Mouse (Mus musculus) kidney, postnatal 14 days (tissue): ENCODE data around the gene Sprr2j-ps.

ENCODE experiments used
- DNase-seq: peaks from one replicate; pipeline ENCODE4 v3.0.0; 2022; ENCODE audit warnings: mixed read lengths

The Sprr2j-ps gene

DNA sequence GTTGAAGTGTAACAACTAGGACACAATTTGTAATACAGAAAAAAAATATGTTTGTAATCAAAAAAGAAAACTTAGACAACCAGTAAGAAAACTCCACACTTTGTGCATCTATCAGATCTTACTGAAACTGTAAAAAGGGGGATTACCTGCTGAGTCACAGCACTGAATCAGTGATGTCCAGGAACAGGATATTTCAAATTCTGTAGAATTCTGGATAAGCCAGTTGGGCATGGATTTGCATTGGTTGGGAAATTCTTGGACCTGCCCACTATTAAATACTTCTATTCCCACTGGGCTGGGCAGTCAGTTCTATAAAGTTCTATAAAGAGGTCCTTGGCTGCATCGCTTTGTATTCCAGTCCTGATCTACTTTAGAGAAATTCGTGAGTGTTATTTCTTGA lies at the start of gene Sprr2j-ps:
Gene Sprr2j-ps, plus strand, starts transcription at position 301 of the 400 bp plus-strand sequence.
- DNase-seq, result no peak

- DNase-seq, result no peak
Observed at GRCm38 (mm10) chr3:92373613-92374012, 44.3 kb upstream of the Sprr2j-ps start.

DNA sequence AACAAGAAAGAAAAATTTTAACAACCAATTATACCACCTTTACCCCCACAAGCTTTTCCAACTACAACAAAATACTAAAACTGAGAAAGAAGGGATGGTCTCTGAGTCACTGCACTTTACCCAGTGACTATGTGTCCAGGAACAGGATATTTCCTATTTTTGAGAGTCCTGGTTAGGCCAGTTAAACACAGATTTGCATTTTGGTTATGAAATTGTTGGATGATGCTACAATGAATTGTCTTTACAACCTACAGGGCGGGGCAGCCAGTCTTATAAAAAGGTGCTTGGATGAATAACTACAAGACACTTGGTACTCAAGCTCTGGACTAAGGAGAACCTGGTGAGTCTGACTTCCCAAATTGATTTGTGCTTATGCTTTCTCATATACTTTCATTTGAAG lies 32.5 kb upstream of the Sprr2j-ps start, which contains the start of gene Sprr2h:
Gene Sprr2h, plus strand, starts transcription at position 301 of the 400 bp plus-strand sequence.
- DNase-seq, result no peak

- DNase-seq, result no peak
Observed at GRCm38 (mm10) chr3:92394301-92394700, 23.6 kb upstream of the Sprr2j-ps start.

DNA sequence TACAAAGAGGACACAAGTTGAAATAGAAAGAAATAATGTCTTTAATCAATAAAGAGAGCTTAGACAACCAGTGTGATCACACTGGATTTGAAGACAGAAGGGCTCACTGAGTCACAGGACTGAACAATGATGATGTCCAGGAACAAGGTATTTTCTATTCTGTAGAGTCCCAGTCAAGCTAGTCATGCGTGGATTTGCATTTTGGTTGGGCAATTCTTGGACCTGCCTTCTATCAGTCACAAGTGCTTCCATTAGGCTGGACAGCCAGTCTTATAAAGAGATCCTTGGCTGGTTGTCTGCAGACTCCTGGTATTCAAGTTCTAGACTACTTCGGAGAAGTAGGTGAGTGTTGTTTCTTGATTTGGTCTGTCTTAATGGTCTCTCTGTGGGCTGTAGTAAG lies 10.2 kb upstream of the Sprr2j-ps start, which contains the start of gene Sprr2i:
Gene Sprr2i, plus strand, starts transcription at position 301 of the 400 bp plus-strand sequence.
- DNase-seq, result no peak

DNA sequence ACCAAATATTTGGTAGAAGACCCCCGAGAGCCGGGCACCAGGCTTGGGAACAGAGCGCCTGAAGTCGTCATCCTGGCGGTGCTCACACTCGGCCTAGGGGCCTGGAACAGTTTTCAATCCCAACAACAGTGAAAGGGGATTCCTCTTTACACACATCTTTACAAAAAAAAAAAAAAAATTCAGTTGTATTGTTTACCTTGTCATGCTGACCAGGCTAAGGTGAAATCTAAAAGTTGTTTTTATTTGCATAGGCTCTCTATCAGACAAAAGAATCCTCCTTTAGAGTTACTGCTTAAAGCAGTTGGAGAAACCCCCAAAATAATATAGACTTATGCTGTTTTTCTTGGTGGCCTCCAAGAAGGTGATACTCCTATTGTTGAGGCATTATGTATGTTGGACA lies 11.4 kb downstream of the Sprr2j-ps start, which contains the start of gene Gm9774:
Gene Gm9774, minus strand, starts transcription at position 101 of the 400 bp plus-strand sequence.
- DNase-seq, result no peak

DNA sequence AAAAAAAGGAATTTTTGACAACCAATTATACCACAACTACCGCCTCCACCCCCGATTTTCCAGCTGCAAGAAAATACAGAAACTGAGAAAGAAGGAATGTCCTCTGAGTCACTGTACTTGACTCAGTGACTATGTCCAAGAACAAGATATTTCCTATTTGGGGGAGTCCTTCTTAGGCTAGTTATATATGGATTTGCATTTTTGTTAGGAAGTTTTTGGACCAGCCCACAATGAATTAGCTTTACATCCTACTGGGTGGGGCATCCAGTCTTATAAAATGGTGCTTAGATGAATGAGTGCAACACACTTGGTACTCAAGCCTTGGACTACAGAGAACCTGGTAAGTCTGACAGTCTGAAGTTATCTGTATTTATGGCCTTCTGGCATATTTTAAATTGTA lies 14.4 kb downstream of the Sprr2j-ps start, which contains the start of gene Sprr2k:
Gene Sprr2k, plus strand, starts transcription at position 301 of the 400 bp plus-strand sequence.
- DNase-seq, result no peak

GRCm38 (mm10) chr3:92438689-92439088 lies 20.8 kb downstream of the Sprr2j-ps start, which contains the start of gene Sprr1b:
Sprr1b (minus strand) TSS chr3:92438789.
- DNase-seq, result no peak

- no peak for DNase-seq
Observed at GRCm38 (mm10) chr3:92440177-92440576, 22.3 kb downstream of the Sprr2j-ps start.

- no peak for DNase-seq
Observed at GRCm38 (mm10) chr3:92455151-92455550, 37.3 kb downstream of the Sprr2j-ps start.

DNA sequence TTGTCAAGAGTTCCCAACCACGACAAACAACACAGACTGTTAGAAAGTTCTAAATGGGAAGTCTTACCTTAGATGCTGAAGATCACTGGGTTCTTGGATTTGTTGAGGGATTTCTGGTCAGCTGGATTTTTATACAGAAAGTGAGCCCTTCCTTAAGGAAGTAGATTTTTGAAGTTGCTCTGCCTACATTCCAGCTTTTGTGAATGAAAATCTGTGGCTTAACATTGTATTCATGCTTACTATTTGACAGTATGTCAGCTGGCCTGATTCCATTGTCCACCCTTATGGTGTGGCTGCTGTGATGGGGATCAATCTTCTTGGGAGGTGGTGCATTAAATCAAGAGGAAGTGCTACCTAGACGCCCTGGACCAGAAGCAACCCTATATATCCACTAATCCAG lies 40.7 kb downstream of the Sprr2j-ps start, which contains the start of gene Sprr3:
Gene Sprr3, minus strand, starts transcription at position 101 of the 400 bp plus-strand sequence.
- no peak for DNase-seq

GRCm38 (mm10) chr3:92466576-92466975 lies 48.7 kb downstream of the Sprr2j-ps start:
- no peak for DNase-seq

- no peak for DNase-seq
Observed at GRCm38 (mm10) chr3:92467424-92467823, 49.5 kb downstream of the Sprr2j-ps start.
